In the genomic region with DNA sequence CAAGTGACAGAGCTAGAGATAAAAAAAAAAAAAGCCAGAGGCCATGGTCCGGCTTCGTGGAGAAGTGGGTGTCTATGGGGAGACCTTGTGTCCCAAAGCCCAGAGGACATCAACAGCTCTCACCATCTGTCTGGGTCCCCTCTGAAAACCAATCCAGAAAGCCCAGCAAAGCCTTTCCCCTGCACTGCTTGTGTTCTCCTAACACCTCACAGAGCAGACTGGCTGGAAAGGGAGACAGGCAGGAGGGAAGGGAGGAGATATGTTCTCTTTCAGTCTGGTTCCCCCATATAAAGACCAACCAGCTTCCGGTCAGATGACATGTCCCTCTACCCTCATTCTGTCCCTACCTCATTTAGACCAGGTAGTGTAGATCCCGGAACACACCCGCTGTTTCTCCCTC, we compare ENCODE assay signal across 15 mouse cellular contexts. TPM values are rescaled to one million over a fixed set of nuclear protein-coding genes. Genes with fewer than 3 reads are reported as not detected.
DNase-seq lines count a peak whose midpoint lies in the region; ATAC-seq lines count a peak whose summit lies in the region.
"Had no signal": no experiment of that assay in that cellular context is flagged by ENCODE, and none has a peak within 500 bp of the region (broad histone marks: within the 10 kb centered on the region; RNA-seq: fewer than 3 reads in every experiment).

No protein-coding gene starts in this region.

- peak overlapping the region; percentile 93 for H3K4me2 ChIP-seq in hindbrain, embryonic 13.5 days
- peak overlapping the region; percentile 90 for H3K4me2 ChIP-seq in midbrain, embryonic 15.5 days
- H3K4me2 ChIP-seq: heart, embryonic 15.5 days had no signal

- ATAC-seq in hindbrain, embryonic 13.5 days (ENCODE audit: low FRiP score): no peak
- ATAC-seq in midbrain, embryonic 15.5 days (replicated peaks): no peak
- ATAC-seq: intestine, embryonic 15.5 days had no signal

- H3K9me3 ChIP-seq in forebrain, embryonic 10.5 days: no peaks in the 10 kb centered on the region
- H3K9me3 ChIP-seq in hindbrain, embryonic 13.5 days: no peaks in the 10 kb centered on the region
- no peaks in the 10 kb centered on the region for H3K9me3 ChIP-seq in midbrain, embryonic 15.5 days
- H3K9me3 ChIP-seq: heart, embryonic 15.5 days; intestine, embryonic 15.5 days; limb, embryonic 12.5 days had no signal

- 0 out of 2 replicates have a peak overlapping the region, but pooled peaks have one; percentile 82 for H3K4me3 ChIP-seq in forebrain, embryonic 10.5 days
- peak overlapping the region; percentile 88 for H3K4me3 ChIP-seq in hindbrain, embryonic 13.5 days
- peak overlapping the region; percentile 94 for H3K4me3 ChIP-seq in midbrain, embryonic 15.5 days
- H3K4me3 ChIP-seq: erythroblast, embryonic 14.5 days; heart, embryonic 15.5 days; intestine, embryonic 15.5 days had no signal

- no peaks in the 10 kb centered on the region for H3K36me3 ChIP-seq in forebrain, embryonic 10.5 days (replicated peaks)
- H3K36me3 ChIP-seq in hindbrain, embryonic 13.5 days: no peaks in the 10 kb centered on the region
- H3K36me3 ChIP-seq in midbrain, embryonic 15.5 days (replicated peaks): no peaks in the 10 kb centered on the region
- H3K36me3 ChIP-seq: heart, embryonic 15.5 days; intestine, embryonic 15.5 days; limb, embryonic 12.5 days had no signal

- no peak overlapping the region for H3K27ac ChIP-seq in forebrain, embryonic 10.5 days
- H3K27ac ChIP-seq in hindbrain, embryonic 13.5 days: peak overlapping the region; percentile 91
- H3K27ac ChIP-seq in midbrain, embryonic 15.5 days: peak overlapping the region; percentile 92
- H3K27ac ChIP-seq: heart, embryonic 15.5 days; intestine, embryonic 15.5 days; limb, embryonic 12.5 days had no signal

- intact Hi-C loops in gastrocnemius, postnatal 36 days (cut with DNase I): loop anchor here (5.0 kb wide), 3 partner anchors 84 to 659 kb away; no protein-coding TSS in a partner anchor

- H3K9ac ChIP-seq in hindbrain, embryonic 13.5 days: peak overlapping the region; percentile 97
- peak overlapping the region; percentile 97 for H3K9ac ChIP-seq in midbrain, embryonic 15.5 days
- H3K9ac ChIP-seq: heart, embryonic 15.5 days; intestine, embryonic 15.5 days; limb, embryonic 12.5 days had no signal

- H3K27me3 ChIP-seq in forebrain, embryonic 10.5 days (ENCODE audit: poor library complexity, severe bottlenecking): peaks cover 95% of the 10 kb centered on the region
- H3K27me3 ChIP-seq in hindbrain, embryonic 13.5 days: peaks cover 62% of the 10 kb centered on the region
- H3K27me3 ChIP-seq in midbrain, embryonic 15.5 days (replicated peaks): peaks cover 10% of the 10 kb centered on the region; the same call in 1 of the 2 replicates

- DNase-seq in cerebellum, adult 18-20 months: peak; percentile 9 to 19
- DNase-seq in cerebellum, postnatal 4 days (ENCODE audit: low spot score in 2 of 2): no peak
- peak; percentile 13 for DNase-seq in forebrain, embryonic 10.5 days (ENCODE audit: extremely low spot score, low spot score)
- DNase-seq in adrenal gland, adult 18-20 months (ENCODE audit: low spot score in 2 of 2): no peak
- no peak for DNase-seq in gastrocnemius, postnatal 36 days
- no peak for DNase-seq in right cerebral cortex, adult 2 months (ENCODE audit: low spot score in 2 of 2)
- DNase-seq: adrenal gland, adult 8-10 months; kidney, postnatal 14 days; thymus, postnatal 36 days had no signal

- H3K4me1 ChIP-seq in forebrain, embryonic 10.5 days: peaks cover 34% of the 10 kb centered on the region
- peaks cover 62% of the 10 kb centered on the region for H3K4me1 ChIP-seq in hindbrain, embryonic 13.5 days (replicated peaks)
- H3K4me1 ChIP-seq in midbrain, embryonic 15.5 days: peaks cover 55% of the 10 kb centered on the region

- WGBS in forebrain, embryonic 10.5 days: 60% methylated on average over 5 of the region's 5 CpGs
- WGBS in hindbrain, embryonic 13.5 days: 59% methylated on average over 5 of the region's 5 CpGs
- WGBS in midbrain, embryonic 15.5 days: 37% methylated on average over 5 of the region's 5 CpGs

RNA-seq across cellular contexts. Expression of gene Ephb1, which starts 3.3 kb away (rescaled TPM):
- 9.1 and 11.0 TPM in 2 replicates for polyA plus RNA-seq in forebrain, embryonic 10.5 days (2016; fragmentation: Nextera tagmentation; extraction: Ambion mirVana)
- polyA plus RNA-seq in hindbrain, embryonic 13.5 days (2015; fragmentation: Nextera tagmentation; extraction: Ambion mirVana): 45.4 and 51.9 TPM in 2 replicates
- 90.2 and 92.9 TPM in 2 replicates for polyA plus RNA-seq in midbrain, embryonic 15.5 days (2015; fragmentation: Nextera tagmentation; extraction: Ambion mirVana)
- 1 to 10 TPM; 1.8 to 2.1 TPM for total RNA-seq in adrenal gland, adult 18-20 months (2021)
- total RNA-seq in gastrocnemius, postnatal 36 days (2021): 1 to 10 TPM in 1 of 2 experiments, under 1 TPM in 1; 0.59 to 1.4 TPM
- polyA plus RNA-seq: erythroblast, embryonic 14.5 days had no signal

Comparison
In these comparisons a context has a peak if more than half of its experiments do, and no peak if none do; other contexts are left out.
1. DNase-seq: peak in cerebellum, adult 18-20 months (2 of 2) and forebrain, embryonic 10.5 days (single experiment); none in cerebellum, postnatal 4 days (0 of 2), adrenal gland, adult 18-20 months (0 of 2), gastrocnemius, postnatal 36 days (0 of 2) and right cerebral cortex, adult 2 months (0 of 2).
2. Peak in every context shown above with its lines, with median percentiles within 50 percentile points of each other: H3K4me3 ChIP-seq.